Mouse (Mus musculus) midbrain, embryonic 16.5 days (tissue): ENCODE results near the gene Ppm1b. TPM values are rescaled to one million over a fixed set of nuclear protein-coding genes. Genes with fewer than 3 reads are reported as not detected.
A peak's percentile ranks its signal among the peaks of the same experiment; 100 is the strongest.
"Not testable (repeated sequence)": the region's sequence is repeated elsewhere in the genome, so short reads cannot be mapped to it uniquely, and the experiment has no call there.

ENCODE experiments used
- ATAC-seq: fragments of 200-750 bp; cut with Nextera tagmentation; 2 replicates; pipeline ENCODE4 v1.8.0; 2017; ENCODE audit warnings: moderate TSS enrichment
- H3K27ac ChIP-seq: fragments of 300-500 bp; sonication (generic); 2 replicates; pipeline ENCODE4 v1.5.1; 2014; ENCODE audit warnings: mild to moderate bottlenecking, low read length, mixed read lengths
- H3K27me3 ChIP-seq: fragments of 300-500 bp; sonication (generic); 2 replicates; pipeline ENCODE4 v1.6.1; 2014; ENCODE audit warnings: low read depth, low read length, mixed read lengths; ENCODE audit not compliant: control insufficient read depth, insufficient read depth
- H3K36me3 ChIP-seq: fragments of 300-500 bp; sonication (generic); 2 replicates; pipeline ENCODE4 v1.6.1; 2014; ENCODE audit warnings: mild to moderate bottlenecking, low read length, moderate library complexity, mixed read lengths; ENCODE audit not compliant: control insufficient read depth, insufficient read depth
- H3K4me1 ChIP-seq: fragments of 300-500 bp; sonication (generic); 2 replicates; pipeline ENCODE4 v1.6.1; 2014; ENCODE audit warnings: mild to moderate bottlenecking, low read length, mixed read lengths; ENCODE audit not compliant: control insufficient read depth, insufficient read depth
- H3K4me2 ChIP-seq: fragments of 300-500 bp; sonication (generic); 2 replicates; pipeline ENCODE4 v1.6.1; 2014; ENCODE audit warnings: mild to moderate bottlenecking, low read length, mixed read lengths
- H3K4me3 ChIP-seq: fragments of 300-500 bp; sonication (generic); 2 replicates; pipeline ENCODE4 v1.5.1; 2014; ENCODE audit warnings: low read depth, mild to moderate bottlenecking, low read length, moderate library complexity, mixed read lengths
- H3K9ac ChIP-seq: fragments of 300-500 bp; sonication (generic); 2 replicates; pipeline ENCODE4 v1.6.1; 2014; ENCODE audit warnings: low read depth, low read length, mixed read lengths
- H3K9me3 ChIP-seq: fragments of 300-500 bp; sonication (generic); replicated peaks from 2 replicates; pipeline ENCODE4 v1.6.1; 2014; ENCODE audit warnings: mild to moderate bottlenecking, low read length, mixed read lengths; ENCODE audit not compliant: control insufficient read depth, poor library complexity, severe bottlenecking
- WGBS: fragments of 180-500 bp; shearing (Covaris S2); extraction: QIAGEN DNeasy Blood & Tissue Kit; methylation state at CpG from one replicate; pipeline ENCODE4 v1.1.7; 2014; 5-methylcytosine and 5-hydroxymethylcytosine counted together
- polyA plus RNA-seq: library from polyadenylated mRNA; unstranded; fragments of >200 nt; fragmentation: Nextera tagmentation; extraction: Ambion mirVana; gene quantifications from 2 replicates; pipeline ENCODE4 v1.2.1, GENCODE M21; 2015

Ppm1b gene
- polyA plus RNA-seq: 74.1 and 79.2 TPM in 2 replicates

GRCm38 (mm10) chr17:84956441-84956840, at the start of gene Ppm1b:
Gene Ppm1b (plus strand): TSS chr17:84956741.
- peak within 1 kb of the TSS; percentile 59 for H3K9ac ChIP-seq
- peak within 1 kb of the TSS; percentile 65 for H3K4me2 ChIP-seq
- H3K9me3 ChIP-seq: no peaks in the 10 kb centered on the region
- WGBS: 27% methylated on average over 9 of the region's 9 CpGs
- H3K4me1 ChIP-seq: peaks cover 21% of the 10 kb centered on the region
- ATAC-seq: no peak
- no peaks in the 10 kb centered on the region for H3K27me3 ChIP-seq
- peak within 1 kb of the TSS; percentile 92 for H3K4me3 ChIP-seq
- H3K27ac ChIP-seq: peak within 1 kb of the TSS; percentile 87
- H3K36me3 ChIP-seq: no peaks in the 10 kb centered on the region

GRCm38 (mm10) chr17:84921666-84922376, 34.7 kb upstream of the Ppm1b start:
- no peak overlapping the region for H3K27ac ChIP-seq
- no peaks in the 10 kb centered on the region for H3K9me3 ChIP-seq
- 88% methylated on average over 19 of the region's 19 CpGs for WGBS
- H3K36me3 ChIP-seq: no peaks in the 10 kb centered on the region
- H3K4me2 ChIP-seq: no peak overlapping the region
- H3K9ac ChIP-seq: no peak overlapping the region
- no peak for ATAC-seq
- no peak overlapping the region for H3K4me3 ChIP-seq
- H3K4me1 ChIP-seq: no peaks in the 10 kb centered on the region
- H3K27me3 ChIP-seq: no peaks in the 10 kb centered on the region

- H3K4me3 ChIP-seq: no peak overlapping the region
- ATAC-seq: no peak
- no peaks in the 10 kb centered on the region for H3K36me3 ChIP-seq
- no peaks in the 10 kb centered on the region for H3K4me1 ChIP-seq
- H3K9me3 ChIP-seq: no peaks in the 10 kb centered on the region
- no peak overlapping the region for H3K4me2 ChIP-seq
- WGBS: 93% methylated on average over 5 of the region's 5 CpGs
- no peaks in the 10 kb centered on the region for H3K27me3 ChIP-seq
- H3K9ac ChIP-seq: no peak overlapping the region
- H3K27ac ChIP-seq: no peak overlapping the region
Observed at GRCm38 (mm10) chr17:84924779-84925178, 31.8 kb upstream of the Ppm1b start.

GRCm38 (mm10) chr17:84926233-84926632, 30.3 kb upstream of the Ppm1b start:
- no peak for ATAC-seq
- H3K27ac ChIP-seq: no peak overlapping the region
- no peaks in the 10 kb centered on the region for H3K4me1 ChIP-seq
- H3K4me3 ChIP-seq: no peak overlapping the region
- H3K9me3 ChIP-seq: 0 out of 2 replicates have a peak, but pooled peaks cover under 1% of the 10 kb centered on the region
- WGBS: 38% methylated on average over 5 of the region's 5 CpGs
- H3K9ac ChIP-seq: no peak overlapping the region
- H3K27me3 ChIP-seq: no peaks in the 10 kb centered on the region
- no peak overlapping the region for H3K4me2 ChIP-seq
- H3K36me3 ChIP-seq: no peaks in the 10 kb centered on the region

- no peak overlapping the region for H3K4me2 ChIP-seq
- 0 out of 2 replicates have a peak, but pooled peaks cover 3% of the 10 kb centered on the region for H3K9me3 ChIP-seq
- 73% methylated on average over 5 of the region's 5 CpGs for WGBS
- H3K36me3 ChIP-seq: no peaks in the 10 kb centered on the region
- H3K27me3 ChIP-seq: no peaks in the 10 kb centered on the region
- no peak overlapping the region for H3K27ac ChIP-seq
- no peak for ATAC-seq
- H3K9ac ChIP-seq: no peak overlapping the region
- H3K4me3 ChIP-seq: no peak overlapping the region
- H3K4me1 ChIP-seq: no peaks in the 10 kb centered on the region
Observed at GRCm38 (mm10) chr17:84927580-84927979, 29.0 kb upstream of the Ppm1b start.

GRCm38 (mm10) chr17:84932943-84933342, 23.6 kb upstream of the Ppm1b start:
- no peak overlapping the region for H3K27ac ChIP-seq
- 94% methylated on average over 7 of the region's 7 CpGs for WGBS
- H3K4me1 ChIP-seq: peaks cover 4% of the 10 kb centered on the region; the same call in 1 of the 2 replicates
- ATAC-seq: no peak
- H3K9me3 ChIP-seq: 0 out of 2 replicates have a peak, but pooled peaks cover 3% of the 10 kb centered on the region
- H3K9ac ChIP-seq: no peak overlapping the region
- no peaks in the 10 kb centered on the region for H3K36me3 ChIP-seq
- H3K4me3 ChIP-seq: no peak overlapping the region
- no peak overlapping the region for H3K4me2 ChIP-seq
- H3K27me3 ChIP-seq: no peaks in the 10 kb centered on the region

GRCm38 (mm10) chr17:84933968-84934367, 22.6 kb upstream of the Ppm1b start:
- Histone ChIP-seq H3K4me1 (peaks cover 4% of the 10 kb centered on the region; the same call in 1 of the 2 replicates), H3K36me3 (no peaks in the 10 kb centered on the region), H3K27me3 (no peaks in the 10 kb centered on the region), H3K9me3 (0 out of 2 replicates have a peak, but pooled peaks cover 3% of the 10 kb centered on the region), H3K4me2 (no peak overlapping the region), H3K27ac (no peak overlapping the region), H3K9ac (no peak overlapping the region), H3K4me3 (no peak overlapping the region)
- no peak for ATAC-seq
- 61% methylated on average over 5 of the region's 5 CpGs for WGBS

GRCm38 (mm10) chr17:84935620-84936019, 20.9 kb upstream of the Ppm1b start:
- H3K4me3 ChIP-seq, H3K4me1 ChIP-seq, H3K9ac ChIP-seq, H3K9me3 ChIP-seq, H3K27ac ChIP-seq, H3K4me2 ChIP-seq, ATAC-seq, H3K36me3 ChIP-seq, H3K27me3 ChIP-seq: not testable (repeated sequence)
- WGBS: 54% methylated on average over 4 of the region's 4 CpGs

- no peaks in the 10 kb centered on the region for H3K27me3 ChIP-seq
- WGBS: 54% methylated on average over 9 of the region's 9 CpGs
- no peak overlapping the region for H3K9ac ChIP-seq
- H3K4me3 ChIP-seq: no peak overlapping the region
- 0 out of 2 replicates have a peak, but pooled peaks cover 1% of the 10 kb centered on the region for H3K9me3 ChIP-seq
- no peak overlapping the region for H3K4me2 ChIP-seq
- no peak overlapping the region for H3K27ac ChIP-seq
- peaks cover 4% of the 10 kb centered on the region; the same call in 1 of the 2 replicates for H3K4me1 ChIP-seq
- ATAC-seq: no peak
- no peaks in the 10 kb centered on the region for H3K36me3 ChIP-seq
Observed at GRCm38 (mm10) chr17:84936301-84936700, 20.2 kb upstream of the Ppm1b start.
